Mouse (Mus musculus) lung, adult 2 months (tissue): ENCODE data around the gene Tubb4b. TPM values are rescaled to one million over a fixed set of nuclear protein-coding genes. Genes with fewer than 3 reads are reported as not detected.

ENCODE experiments used
- DNase-seq: peaks from one replicate; pipeline ENCODE4 v3.0.0; 2022
- H3K4me1 ChIP-seq: fragments of 200-500 bp; 2 replicates; pipeline ENCODE4 v1.6.1; 2011; ENCODE audit warnings: low read length; ENCODE audit not compliant: control insufficient read depth, insufficient read depth
- H3K4me3 ChIP-seq: fragments of 200-500 bp; replicated peaks from 2 replicates; pipeline ENCODE3; 2011; ENCODE audit warnings: low read depth, mild to moderate bottlenecking, control low read depth, low read length; ENCODE audit errors: extremely low read depth
- CTCF ChIP-seq: fragments of 200-500 bp; IDR thresholded peaks from 2 replicates; pipeline ENCODE4 v1.5.1; 2011; ENCODE audit warnings: mild to moderate bottlenecking, low read length, control low read depth; ENCODE audit not compliant: insufficient read depth
- POLR2A ChIP-seq: fragments of 200-500 bp; IDR thresholded peaks from 2 replicates; pipeline ENCODE4 v1.6.1; 2011; ENCODE audit warnings: low read depth, mild to moderate bottlenecking, control low read depth, low read length, borderline replicate concordance; ENCODE audit errors: extremely low read depth
- WGBS: fragments of 180-500 bp; shearing (Covaris S2); methylation state at CpG from one replicate; pipeline ENCODE4 v1.1.7; 2018; 5-methylcytosine and 5-hydroxymethylcytosine counted together
- polyA plus RNA-seq: library from polyadenylated mRNA; depleted of rRNA; stranded (reverse); fragments of >200 nt; gene quantifications from 2 replicates; pipeline ENCODE4 v1.2.3, GENCODE M21; 2012

The Tubb4b gene
- polyA plus RNA-seq, 1 experiment, result 623 TPM

- H3K4me3 ChIP-seq, result peak overlapping the region; percentile 61
- H3K4me1 ChIP-seq, result peaks cover 26% of the 10 kb centered on the region
- no peak for TF ChIP-seq POLR2A
- no peak for TF ChIP-seq CTCF
- 22% methylated on average over 55 of the region's 55 CpGs for WGBS
- peak; percentile 72 for DNase-seq
Observed at GRCm38 (mm10) chr2:25195211-25196156, 29.0 kb downstream of the Tubb4b start.

GRCm38 (mm10) chr2:25194486-25195171 lies 29.9 kb downstream of the Tubb4b start:
- peak; percentile 29 for DNase-seq
- 52% methylated on average over 17 of the region's 17 CpGs for WGBS
- Histone ChIP-seq H3K4me3 (peak overlapping the region; percentile 4), H3K4me1 (peaks cover 26% of the 10 kb centered on the region)
- TF ChIP-seq CTCF (no peak), POLR2A (0 out of 2 replicates have a peak, but pooled peaks have one; percentile 28)

- Histone ChIP-seq H3K4me1 (peaks cover 26% of the 10 kb centered on the region), H3K4me3 (no peak overlapping the region)
- DNase-seq, result no peak
- 63% methylated on average over 5 of the region's 5 CpGs for WGBS
- TF ChIP-seq CTCF, result no peak
- TF ChIP-seq POLR2A, result no peak
Observed at GRCm38 (mm10) chr2:25194006-25194405, 30.5 kb downstream of the Tubb4b start.

- H3K4me1 ChIP-seq, result peaks cover 26% of the 10 kb centered on the region
- no peak overlapping the region for H3K4me3 ChIP-seq
- TF ChIP-seq CTCF, result peak; percentile 93
- TF ChIP-seq POLR2A, result 0 out of 2 replicates have a peak, but pooled peaks have one; percentile 18
- peak; percentile 80 for DNase-seq
- WGBS, result under 1% methylated on average over 6 of the region's 6 CpGs
Observed at GRCm38 (mm10) chr2:25193330-25193770, 31.2 kb downstream of the Tubb4b start.

GRCm38 (mm10) chr2:25187841-25188240 lies 36.7 kb downstream of the Tubb4b start:
- no peak for DNase-seq
- Histone ChIP-seq H3K4me1 (no peaks in the 10 kb centered on the region), H3K4me3 (no peak overlapping the region)
- TF ChIP-seq POLR2A (no peak), CTCF (no peak)
- WGBS, result 89% methylated on average over 6 of the region's 6 CpGs

- Histone ChIP-seq H3K4me3 (no peak overlapping the region), H3K4me1 (no peaks in the 10 kb centered on the region)
- no peak for DNase-seq
- no peak for TF ChIP-seq CTCF
- no peak for TF ChIP-seq POLR2A
- 53% methylated on average over 5 of the region's 5 CpGs for WGBS
Observed at GRCm38 (mm10) chr2:25186575-25186930, 37.9 kb downstream of the Tubb4b start.

GRCm38 (mm10) chr2:25185625-25186574 lies 38.6 kb downstream of the Tubb4b start:
- 3% methylated on average over 64 of the region's 64 CpGs for WGBS
- Histone ChIP-seq H3K4me3 (peak overlapping the region; percentile 6), H3K4me1 (no peaks in the 10 kb centered on the region)
- peak; percentile 62 for DNase-seq
- no peak for TF ChIP-seq POLR2A
- TF ChIP-seq CTCF, result peak; percentile 39; the same call in 1 of the 2 replicates

- no peaks in the 10 kb centered on the region for H3K4me1 ChIP-seq
- no peak for TF ChIP-seq CTCF
- TF ChIP-seq POLR2A, result no peak; the same call in 1 of the 2 replicates
- no peak for DNase-seq
- WGBS, result 89% methylated on average over 7 of the region's 7 CpGs
- no peak overlapping the region for H3K4me3 ChIP-seq
Observed at GRCm38 (mm10) chr2:25184496-25184895, 40.0 kb downstream of the Tubb4b start.

GRCm38 (mm10) chr2:25183336-25183735 lies 41.2 kb downstream of the Tubb4b start:
- WGBS, result 68% methylated on average over 2 of the region's 2 CpGs
- H3K4me1 ChIP-seq, result peaks cover 3% of the 10 kb centered on the region; the same call in 1 of the 2 replicates
- no peak for TF ChIP-seq POLR2A
- no peak for TF ChIP-seq CTCF
- no peak for DNase-seq
- no peak overlapping the region for H3K4me3 ChIP-seq
